Mouse (Mus musculus): ENCODE measurements at regions not wholly inside any gene's neighbourhood (a gene's known extent, or its start where the extent isn't known, plus 50 kb on each side); places are given as distances from the start of the nearest gene placed in this dataset.

GRCm38 (mm10) chr15:87334430-87334829 is 209.7 kb upstream of the Fam19a5 start:
- H3K27ac ChIP-seq (ENCODE audit: low read length): no peak overlapping the region
- H3K9ac ChIP-seq (ENCODE audit: low read length): no peak overlapping the region
- H3K9me3 ChIP-seq (ENCODE audit: control insufficient read depth, low read length): no peaks in the 10 kb centered on the region
- ATAC-seq (ENCODE audit: low read depth): no peak
- H3K4me1 ChIP-seq (replicated peaks; ENCODE audit: control insufficient read depth, insufficient read depth, low read length): no peaks in the 10 kb centered on the region
- no peak overlapping the region for H3K4me3 ChIP-seq (ENCODE audit: low read length)
- H3K4me2 ChIP-seq (ENCODE audit: low read depth, low read length): no peak overlapping the region
- WGBS: 66% methylated on average over 4 of the region's 4 CpGs
- no peaks in the 10 kb centered on the region for H3K27me3 ChIP-seq (ENCODE audit: control insufficient read depth, insufficient read depth, low read depth, low read length)
- no peaks in the 10 kb centered on the region for H3K36me3 ChIP-seq (ENCODE audit: control insufficient read depth, insufficient read depth, low read length)

- H3K4me1 ChIP-seq (replicated peaks; ENCODE audit: control insufficient read depth, insufficient read depth, low read length): no peaks in the 10 kb centered on the region
- H3K9ac ChIP-seq (ENCODE audit: low read length): no peak overlapping the region
- no peak overlapping the region for H3K27ac ChIP-seq (ENCODE audit: low read length)
- no peak for ATAC-seq (ENCODE audit: low read depth)
- H3K4me3 ChIP-seq (ENCODE audit: low read length): no peak overlapping the region
- 72% methylated on average over 4 of the region's 4 CpGs for WGBS
- H3K9me3 ChIP-seq (ENCODE audit: control insufficient read depth, low read length): no peaks in the 10 kb centered on the region
- H3K27me3 ChIP-seq (ENCODE audit: control insufficient read depth, insufficient read depth, low read depth, low read length): no peaks in the 10 kb centered on the region
- H3K4me2 ChIP-seq (ENCODE audit: low read depth, low read length): no peak overlapping the region
- H3K36me3 ChIP-seq (ENCODE audit: control insufficient read depth, insufficient read depth, low read length): no peaks in the 10 kb centered on the region
Measured at GRCm38 (mm10) chr15:87335324-87335723, 208.8 kb upstream of the Fam19a5 start.

GRCm38 (mm10) chr15:87335737-87336136 is 208.4 kb upstream of the Fam19a5 start:
- 84% methylated on average over 11 of the region's 11 CpGs for WGBS
- no peak for ATAC-seq (ENCODE audit: low read depth)
- no peaks in the 10 kb centered on the region for H3K9me3 ChIP-seq (ENCODE audit: control insufficient read depth, low read length)

GRCm38 (mm10) chr15:87339904-87340303 is 204.2 kb upstream of the Fam19a5 start:
- no peak for ATAC-seq (ENCODE audit: low read depth)
- no peak overlapping the region for H3K27ac ChIP-seq (ENCODE audit: low read length)
- no peak overlapping the region for H3K4me3 ChIP-seq (ENCODE audit: low read length)
- H3K4me2 ChIP-seq (ENCODE audit: low read depth, low read length): no peak overlapping the region
- no peaks in the 10 kb centered on the region for H3K9me3 ChIP-seq (ENCODE audit: control insufficient read depth, low read length)
- no peaks in the 10 kb centered on the region for H3K36me3 ChIP-seq (ENCODE audit: control insufficient read depth, insufficient read depth, low read length)
- H3K4me1 ChIP-seq (replicated peaks; ENCODE audit: control insufficient read depth, insufficient read depth, low read length): no peaks in the 10 kb centered on the region
- WGBS: 47% methylated on average over 3 of the region's 3 CpGs
- no peak overlapping the region for H3K9ac ChIP-seq (ENCODE audit: low read length)
- no peaks in the 10 kb centered on the region for H3K27me3 ChIP-seq (ENCODE audit: control insufficient read depth, insufficient read depth, low read depth, low read length)

More at GRCm38 (mm10) chr15:87335737-87336136, 208.4 kb upstream of the Fam19a5 start:
- no peak overlapping the region for H3K9ac ChIP-seq (ENCODE audit: low read length)
- no peaks in the 10 kb centered on the region for H3K36me3 ChIP-seq (ENCODE audit: control insufficient read depth, insufficient read depth, low read length)
- no peak overlapping the region for H3K4me2 ChIP-seq (ENCODE audit: low read depth, low read length)
- no peaks in the 10 kb centered on the region for H3K27me3 ChIP-seq (ENCODE audit: control insufficient read depth, insufficient read depth, low read depth, low read length)
- no peak overlapping the region for H3K4me3 ChIP-seq (ENCODE audit: low read length)
- H3K4me1 ChIP-seq (replicated peaks; ENCODE audit: control insufficient read depth, insufficient read depth, low read length): no peaks in the 10 kb centered on the region
- H3K27ac ChIP-seq (ENCODE audit: low read length): no peak overlapping the region

GRCm38 (mm10) chr15:87342656-87343055 is 201.4 kb upstream of the Fam19a5 start:
- H3K9ac ChIP-seq (ENCODE audit: low read length): no peak overlapping the region
- H3K36me3 ChIP-seq (ENCODE audit: control insufficient read depth, insufficient read depth, low read length): no peaks in the 10 kb centered on the region
- 67% methylated on average over 1 of the region's 1 CpGs for WGBS
- no peaks in the 10 kb centered on the region for H3K27me3 ChIP-seq (ENCODE audit: control insufficient read depth, insufficient read depth, low read depth, low read length)
- no peak overlapping the region for H3K27ac ChIP-seq (ENCODE audit: low read length)
- H3K4me2 ChIP-seq (ENCODE audit: low read depth, low read length): no peak overlapping the region
- no peaks in the 10 kb centered on the region for H3K9me3 ChIP-seq (ENCODE audit: control insufficient read depth, low read length)
- H3K4me3 ChIP-seq (ENCODE audit: low read length): no peak overlapping the region
- no peaks in the 10 kb centered on the region for H3K4me1 ChIP-seq (replicated peaks; ENCODE audit: control insufficient read depth, insufficient read depth, low read length)
- no peak for ATAC-seq (ENCODE audit: low read depth)

GRCm38 (mm10) chr15:87345826-87346225 is 198.3 kb upstream of the Fam19a5 start:
- Histone ChIP-seq H3K27ac (ENCODE audit: low read length) (no peak overlapping the region), H3K9me3 (ENCODE audit: control insufficient read depth, low read length) (no peaks in the 10 kb centered on the region), H3K27me3 (ENCODE audit: control insufficient read depth, insufficient read depth, low read depth, low read length) (no peaks in the 10 kb centered on the region), H3K9ac (ENCODE audit: low read length) (no peak overlapping the region), H3K36me3 (ENCODE audit: control insufficient read depth, insufficient read depth, low read length) (no peaks in the 10 kb centered on the region), H3K4me1 (replicated peaks; ENCODE audit: control insufficient read depth, insufficient read depth, low read length) (no peaks in the 10 kb centered on the region), H3K4me3 (ENCODE audit: low read length) (no peak overlapping the region), H3K4me2 (ENCODE audit: low read depth, low read length) (no peak overlapping the region)
- no peak for ATAC-seq (ENCODE audit: low read depth)
- WGBS: 50% methylated on average over 3 of the region's 3 CpGs

GRCm38 (mm10) chr15:87349533-87350247 is 194.4 kb upstream of the Fam19a5 start:
- no peaks in the 10 kb centered on the region for H3K36me3 ChIP-seq (ENCODE audit: control insufficient read depth, insufficient read depth, low read length)
- no peak for ATAC-seq (ENCODE audit: low read depth)
- H3K27me3 ChIP-seq (ENCODE audit: control insufficient read depth, insufficient read depth, low read depth, low read length): no peaks in the 10 kb centered on the region
- H3K4me2 ChIP-seq (ENCODE audit: low read depth, low read length): no peak overlapping the region
- H3K4me3 ChIP-seq (ENCODE audit: low read length): no peak overlapping the region
- no peak overlapping the region for H3K9ac ChIP-seq (ENCODE audit: low read length)
- H3K4me1 ChIP-seq (replicated peaks; ENCODE audit: control insufficient read depth, insufficient read depth, low read length): no peaks in the 10 kb centered on the region
- H3K27ac ChIP-seq (ENCODE audit: low read length): no peak overlapping the region
- 67% methylated on average over 11 of the region's 11 CpGs for WGBS
- no peaks in the 10 kb centered on the region for H3K9me3 ChIP-seq (ENCODE audit: control insufficient read depth, low read length)

- no peaks in the 10 kb centered on the region for H3K36me3 ChIP-seq (ENCODE audit: control insufficient read depth, insufficient read depth, low read length)
- no peaks in the 10 kb centered on the region for H3K9me3 ChIP-seq (ENCODE audit: control insufficient read depth, low read length)
- H3K27me3 ChIP-seq (ENCODE audit: control insufficient read depth, insufficient read depth, low read depth, low read length): no peaks in the 10 kb centered on the region
- no peak overlapping the region for H3K4me3 ChIP-seq (ENCODE audit: low read length)
- ATAC-seq (ENCODE audit: low read depth): no peak
- no peak overlapping the region for H3K9ac ChIP-seq (ENCODE audit: low read length)
- H3K4me1 ChIP-seq (replicated peaks; ENCODE audit: control insufficient read depth, insufficient read depth, low read length): no peaks in the 10 kb centered on the region
- H3K27ac ChIP-seq (ENCODE audit: low read length): no peak overlapping the region
- 35% methylated on average over 8 of the region's 8 CpGs for WGBS
- H3K4me2 ChIP-seq (ENCODE audit: low read depth, low read length): no peak overlapping the region
Measured at GRCm38 (mm10) chr15:87352812-87353211, 191.3 kb upstream of the Fam19a5 start.

GRCm38 (mm10) chr15:87353886-87354285 is 190.2 kb upstream of the Fam19a5 start:
- no peaks in the 10 kb centered on the region for H3K27me3 ChIP-seq (ENCODE audit: control insufficient read depth, insufficient read depth, low read depth, low read length)
- H3K4me2 ChIP-seq (ENCODE audit: low read depth, low read length): no peak overlapping the region
- H3K36me3 ChIP-seq (ENCODE audit: control insufficient read depth, insufficient read depth, low read length): no peaks in the 10 kb centered on the region
- H3K9ac ChIP-seq (ENCODE audit: low read length): no peak overlapping the region
- H3K4me3 ChIP-seq (ENCODE audit: low read length): no peak overlapping the region
- H3K27ac ChIP-seq (ENCODE audit: low read length): no peak overlapping the region
- ATAC-seq (ENCODE audit: low read depth): peak; percentile 71; the same call in 1 of the 2 replicates
- H3K9me3 ChIP-seq (ENCODE audit: control insufficient read depth, low read length): no peaks in the 10 kb centered on the region
- 47% methylated on average over 11 of the region's 11 CpGs for WGBS
- no peaks in the 10 kb centered on the region for H3K4me1 ChIP-seq (replicated peaks; ENCODE audit: control insufficient read depth, insufficient read depth, low read length)

GRCm38 (mm10) chr15:87360457-87360856 is 183.6 kb upstream of the Fam19a5 start:
- Histone ChIP-seq H3K9ac (ENCODE audit: low read length) (no peak overlapping the region), H3K4me3 (ENCODE audit: low read length) (no peak overlapping the region), H3K27ac (ENCODE audit: low read length) (no peak overlapping the region), H3K36me3 (ENCODE audit: control insufficient read depth, insufficient read depth, low read length) (no peaks in the 10 kb centered on the region), H3K9me3 (ENCODE audit: control insufficient read depth, low read length) (no peaks in the 10 kb centered on the region), H3K27me3 (ENCODE audit: control insufficient read depth, insufficient read depth, low read depth, low read length) (no peaks in the 10 kb centered on the region), H3K4me1 (replicated peaks; ENCODE audit: control insufficient read depth, insufficient read depth, low read length) (no peaks in the 10 kb centered on the region), H3K4me2 (ENCODE audit: low read depth, low read length) (no peak overlapping the region)
- no peak for ATAC-seq (ENCODE audit: low read depth)
- WGBS: 64% methylated on average over 3 of the region's 3 CpGs

Measured in lung, embryonic 16.5 days (tissue).